Mouse (Mus musculus): ENCODE measurements around the gene Gm45799.
A peak's percentile ranks its signal among the peaks of the same experiment; 100 is the strongest.

Gene Gm45799

GRCm38 (mm10) chr7:105650639-105651435, 10.5 kb downstream of the Gm45799 start, which contains the start of gene Dnhd1:
Gene Dnhd1 (plus strand): TSS chr7:105650827.
- DNase-seq, result peak; percentile 68

GRCm38 (mm10) chr7:105685541-105686197, 45.3 kb downstream of the Gm45799 start:
- no peak for DNase-seq

DNA sequence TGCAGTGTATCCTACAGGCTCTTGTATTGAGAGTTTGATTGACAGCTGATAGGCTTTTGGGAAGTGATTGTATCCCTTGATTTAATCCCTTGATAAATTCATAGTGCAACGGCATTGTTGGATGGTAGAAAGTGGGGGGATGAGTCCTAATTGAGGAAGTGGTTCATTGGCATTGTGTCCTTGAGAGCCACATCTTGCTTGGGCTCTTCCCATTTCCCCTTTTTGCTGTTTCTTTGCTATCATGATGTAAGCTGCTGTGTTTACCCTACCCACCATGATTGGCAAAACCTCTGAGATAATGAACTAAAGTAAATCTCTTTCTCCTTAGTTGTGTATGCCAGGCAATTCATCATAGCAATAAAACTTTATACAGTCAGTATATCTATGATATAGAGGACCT, 50.5 kb downstream of the Gm45799 start:
- no peak for DNase-seq

- DNase-seq, result peak; percentile 78
Measured at GRCm38 (mm10) chr7:105703184-105703583, 62.8 kb downstream of the Gm45799 start.

- no peak for DNase-seq
Measured at GRCm38 (mm10) chr7:105703816-105704215, 63.5 kb downstream of the Gm45799 start.

- DNase-seq, result no peak
Measured at GRCm38 (mm10) chr7:105708733-105709132, 68.4 kb downstream of the Gm45799 start.

DNA sequence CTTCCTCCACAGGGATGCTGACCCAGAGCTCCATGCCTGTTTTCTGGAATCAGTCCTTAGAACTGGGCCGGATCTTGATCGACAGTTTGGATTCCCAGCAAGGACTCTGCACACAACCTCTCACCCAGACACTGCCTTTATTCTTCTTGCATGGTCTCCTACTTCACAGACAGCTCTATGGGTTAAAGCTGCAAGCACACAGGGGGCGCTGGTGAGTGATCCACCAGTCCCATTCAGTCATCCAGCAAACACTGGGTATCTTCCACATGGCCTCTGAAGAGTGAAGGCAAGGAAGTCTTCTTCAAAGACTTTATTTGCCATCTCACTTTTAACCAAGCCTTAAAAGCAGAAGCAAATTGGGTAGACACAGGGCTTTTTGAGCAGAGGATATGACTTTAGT, 75.0 kb downstream of the Gm45799 start:
- no peak for DNase-seq

DNA sequence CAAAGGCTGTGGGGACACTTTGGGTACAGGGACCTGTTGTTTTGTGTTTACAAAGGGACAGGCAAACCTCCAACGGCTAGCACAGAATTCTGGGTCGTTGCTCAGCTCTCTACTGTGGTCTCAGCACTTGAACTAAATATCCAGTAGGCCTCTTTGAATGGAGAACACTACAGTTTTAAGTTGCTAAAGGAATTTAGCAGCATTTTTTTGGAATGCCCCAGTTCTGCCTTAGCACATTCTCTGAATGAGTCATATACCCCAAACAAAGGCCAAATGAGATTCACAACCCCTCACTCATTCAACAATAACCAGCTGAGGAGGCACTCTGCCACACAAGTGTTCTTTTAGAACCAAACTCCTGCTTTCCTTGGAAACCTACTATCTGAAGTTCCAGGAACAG, 81.6 kb downstream of the Gm45799 start:
- DNase-seq, result no peak

DNA sequence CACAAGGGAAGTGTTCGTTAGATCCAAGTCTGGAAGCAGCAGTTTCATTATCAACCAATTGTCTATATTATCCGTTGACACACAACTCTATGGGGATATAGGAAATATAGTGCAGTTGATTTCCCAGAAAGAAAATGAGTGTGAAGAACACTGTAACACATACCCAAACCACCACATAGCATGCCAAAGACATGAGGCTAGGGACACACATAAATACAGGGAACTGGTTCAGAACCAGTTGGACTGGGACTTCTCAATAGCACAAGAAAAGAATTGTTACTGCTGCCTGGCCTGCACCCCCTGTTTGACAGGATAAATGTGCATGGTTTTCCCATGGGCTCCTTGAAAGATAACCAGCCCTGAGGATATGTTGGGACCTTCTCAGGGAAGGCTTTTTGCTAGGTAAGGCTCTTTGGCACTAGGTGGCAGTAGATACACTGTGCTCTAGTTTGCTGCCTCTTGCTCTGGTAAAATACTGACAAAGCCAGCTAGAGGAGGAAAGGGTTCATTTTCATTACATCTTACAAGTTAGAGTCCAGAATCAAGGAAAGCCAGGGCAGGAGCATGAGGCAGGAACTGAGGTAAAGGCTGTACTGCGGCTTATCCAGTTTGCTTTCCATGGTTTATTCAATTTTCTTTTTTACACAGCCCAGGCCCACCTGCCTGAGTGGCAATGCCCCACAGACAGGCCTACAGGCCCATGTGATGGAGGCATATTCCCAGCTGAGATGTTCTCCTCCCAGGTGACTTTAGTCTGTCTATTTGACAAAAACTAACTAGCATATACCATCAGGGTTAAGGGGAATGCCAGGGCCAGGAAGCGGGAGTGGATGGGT, 86.0 kb downstream of the Gm45799 start:
- peak; percentile 73 for DNase-seq

GRCm38 (mm10) chr7:105726980-105727325, 86.6 kb downstream of the Gm45799 start:
- DNase-seq, result no peak

GRCm38 (mm10) chr7:105728701-105729428, 88.5 kb downstream of the Gm45799 start:
- peak; percentile 63 for DNase-seq

DNA sequence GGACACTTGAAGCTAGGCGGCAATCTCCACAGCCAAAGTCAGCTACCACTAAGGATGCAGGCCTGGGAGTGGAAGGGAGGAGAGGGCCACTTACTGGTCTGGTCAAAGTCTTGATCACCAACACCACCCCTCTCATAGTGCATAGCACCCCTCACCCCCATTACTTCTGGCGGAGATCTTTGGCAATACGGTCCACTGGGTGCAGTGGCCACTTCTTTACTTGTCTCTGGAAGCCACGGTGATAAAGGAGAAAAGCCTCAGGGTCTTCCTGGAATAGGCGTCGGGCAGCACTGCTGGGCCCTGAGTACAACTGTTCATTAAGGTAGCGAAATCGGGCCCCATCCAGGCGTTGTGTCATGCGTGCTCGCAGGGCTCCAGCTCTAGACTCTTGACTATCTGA, 93.5 kb downstream of the Gm45799 start:
- DNase-seq, result no peak

Measured in right cerebral cortex, adult 18-20 months (tissue).